Mouse (Mus musculus) thymus, postnatal 36 days (tissue): ENCODE measurements around the gene Pcsk5.

ENCODE experiments used
- DNase-seq, 2 experiments: peaks; one replicate each; pipeline ENCODE4 v3.0.0; 2022; ENCODE audit warnings: mixed read lengths in 2 of 2

Gene Pcsk5

DNA sequence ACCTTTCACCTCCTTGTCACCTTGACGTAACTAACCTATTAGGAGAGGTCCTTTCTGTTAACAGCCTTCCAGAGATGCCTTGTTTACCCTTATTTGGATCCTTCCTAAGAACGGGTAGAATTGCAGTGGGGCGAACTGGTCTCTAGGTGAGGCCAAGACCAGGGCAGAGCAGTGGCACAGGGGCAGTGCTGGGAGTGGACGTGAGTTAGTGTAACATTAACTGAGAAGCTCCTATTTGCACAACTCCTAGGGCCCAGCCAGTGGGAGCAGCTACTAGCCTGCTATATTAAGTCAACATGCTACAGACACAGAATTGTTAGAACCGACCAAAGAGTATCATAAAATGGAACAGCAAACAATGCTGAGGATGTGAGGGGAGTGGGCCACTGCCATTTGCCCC lies 30.8 kb downstream of the Pcsk5 start:
- no peak for DNase-seq

DNA sequence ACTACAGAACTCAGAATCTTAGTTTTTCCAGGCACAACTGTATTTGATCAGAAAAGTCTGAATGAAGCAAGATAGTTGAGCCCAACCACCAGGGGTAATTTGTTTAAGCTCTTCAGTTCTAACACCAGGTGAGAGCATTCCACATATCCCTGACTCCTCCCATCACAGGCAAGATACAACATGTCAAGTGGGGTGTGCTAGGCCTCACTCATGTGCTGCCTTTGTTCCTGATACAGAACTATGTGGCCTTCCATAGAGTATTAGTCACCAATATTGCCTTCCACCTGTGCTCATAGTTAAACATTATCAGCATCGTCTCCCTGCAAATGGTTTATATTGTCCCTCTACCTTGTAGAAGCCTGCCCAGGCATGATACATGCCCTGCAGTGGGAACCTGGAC lies 36.6 kb downstream of the Pcsk5 start:
- no peak for DNase-seq

DNA sequence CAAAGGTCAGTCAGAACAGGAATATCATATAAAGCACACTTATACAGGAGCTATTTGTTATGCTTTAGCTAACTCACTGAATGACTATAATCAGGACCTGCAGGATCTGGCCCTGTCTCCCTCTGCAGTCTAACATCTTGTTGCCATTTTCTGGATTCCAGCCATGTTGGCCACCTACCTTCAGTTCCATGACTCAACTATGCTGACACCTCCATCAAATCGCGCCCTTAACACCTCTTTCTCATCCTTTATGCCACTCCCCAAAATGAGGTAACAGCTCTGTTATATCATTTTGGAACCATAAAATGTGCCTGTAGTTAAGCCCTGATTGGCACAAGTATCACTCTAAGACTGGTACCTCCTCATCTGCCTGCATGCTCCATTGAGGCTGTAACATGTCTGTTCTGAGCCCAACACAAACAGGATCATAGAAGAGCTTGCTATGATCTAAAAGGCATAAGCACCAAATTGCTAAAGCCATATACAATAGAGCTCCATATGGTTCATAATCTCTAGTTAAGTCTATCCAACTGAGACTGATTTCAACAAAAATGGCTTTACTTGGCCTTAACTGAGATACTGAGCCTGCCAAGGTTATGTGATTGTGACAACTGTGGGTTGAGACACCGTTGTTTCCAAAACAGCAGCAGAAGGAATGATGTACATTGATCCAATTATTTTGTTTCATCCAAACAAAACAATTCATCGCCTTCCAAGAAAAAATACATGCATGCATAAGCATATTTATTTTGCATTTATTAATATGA lies 37.8 kb downstream of the Pcsk5 start:
- DNase-seq, result no peak

DNA sequence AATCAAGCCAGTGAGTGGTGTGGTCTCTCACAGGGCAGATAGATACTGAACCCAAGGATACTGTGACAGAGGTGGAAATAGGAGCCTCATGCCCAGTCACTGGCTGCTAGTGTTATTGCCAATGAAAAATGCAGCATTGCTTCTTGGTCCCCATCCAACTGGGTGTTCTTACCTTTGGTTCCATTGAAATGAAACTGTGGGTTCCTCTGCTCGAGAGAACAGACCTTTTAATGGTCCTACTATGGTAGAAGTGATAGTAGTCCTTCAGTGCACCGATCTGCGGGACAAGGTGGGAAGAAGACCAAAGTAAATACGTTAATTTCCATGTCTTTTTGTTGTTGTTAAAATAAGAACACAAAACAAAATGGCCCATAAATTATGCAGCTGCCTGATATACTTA lies 44.0 kb downstream of the Pcsk5 start:
- DNase-seq, result no peak

DNA sequence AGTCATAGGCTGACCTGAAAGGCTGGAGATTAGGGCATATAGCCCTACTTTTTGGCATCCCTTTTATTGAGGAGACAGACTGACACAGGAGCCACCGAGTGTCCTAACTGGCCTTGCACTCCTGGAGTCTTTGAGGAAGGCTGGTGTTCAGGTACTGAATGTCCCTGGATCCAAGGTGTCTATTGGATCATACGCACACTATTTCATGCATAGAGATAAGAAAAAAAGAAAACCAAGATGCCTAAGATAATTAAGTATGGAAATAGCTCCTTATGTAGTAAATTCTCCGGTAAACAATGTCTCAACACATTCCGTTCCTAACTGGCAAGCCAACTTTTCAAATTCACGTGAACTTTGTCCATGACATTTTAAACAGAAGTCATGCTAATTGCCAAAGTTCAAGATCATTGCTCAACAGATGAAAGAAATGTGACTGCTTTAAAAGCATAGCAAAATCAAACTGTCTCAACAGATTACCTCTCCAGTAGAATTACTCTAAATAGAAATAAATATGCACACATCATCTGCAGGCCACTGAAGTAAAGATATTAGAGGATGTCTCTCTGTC lies 45.9 kb downstream of the Pcsk5 start:
- no peak for DNase-seq

DNA sequence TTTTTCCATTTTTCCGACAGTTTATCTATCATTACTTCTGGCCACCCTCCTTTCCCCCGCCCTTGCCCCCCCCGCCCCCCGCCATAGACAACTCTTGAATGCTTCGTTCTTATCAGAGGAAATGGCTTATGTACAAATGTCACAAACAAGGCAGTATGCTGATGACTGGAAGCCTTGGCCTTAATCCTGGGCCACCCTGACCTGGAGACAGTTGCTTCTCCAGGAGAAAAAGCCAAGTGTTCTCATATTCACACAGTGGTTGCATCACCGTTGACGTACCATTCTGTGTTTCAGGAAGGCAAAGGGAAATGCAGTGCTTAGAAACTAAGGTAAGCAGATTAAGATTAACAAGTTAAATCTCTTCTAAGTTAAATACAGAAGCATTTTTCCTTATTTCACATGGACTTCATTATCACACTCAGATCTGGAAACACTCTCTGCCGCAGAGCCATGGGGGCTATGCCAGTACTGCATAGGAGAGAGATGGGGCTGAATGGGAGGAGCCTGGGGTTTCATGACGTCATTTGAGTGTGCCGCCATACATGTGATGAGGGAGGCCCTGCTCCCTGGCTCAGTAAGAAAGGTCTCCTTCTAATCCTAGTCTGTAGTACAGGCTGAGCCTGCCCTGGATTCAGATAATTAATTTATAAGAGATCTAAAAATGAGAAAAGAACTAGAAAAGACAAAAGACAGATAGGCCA lies 48.7 kb downstream of the Pcsk5 start:
- DNase-seq, result no peak

DNA sequence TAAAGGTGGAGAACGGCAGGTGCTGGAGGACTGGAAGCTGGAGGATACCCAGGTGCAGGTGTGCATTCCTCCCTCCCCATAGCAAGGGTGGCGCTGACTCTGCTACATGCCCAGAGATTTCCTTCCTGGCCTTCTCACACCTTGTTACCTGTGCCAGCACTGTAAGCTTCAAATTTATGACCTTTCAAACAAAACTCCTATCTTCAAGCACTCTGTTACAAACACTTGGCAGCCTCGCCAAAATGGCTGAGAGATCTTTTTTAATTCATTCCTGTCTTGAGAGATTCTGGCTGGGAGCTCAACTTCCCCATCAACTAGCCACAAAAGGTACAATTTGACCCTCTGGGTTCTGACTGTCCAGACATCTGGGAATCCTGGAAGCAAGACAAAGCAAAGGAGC lies 50.7 kb downstream of the Pcsk5 start:
- no peak for DNase-seq

DNA sequence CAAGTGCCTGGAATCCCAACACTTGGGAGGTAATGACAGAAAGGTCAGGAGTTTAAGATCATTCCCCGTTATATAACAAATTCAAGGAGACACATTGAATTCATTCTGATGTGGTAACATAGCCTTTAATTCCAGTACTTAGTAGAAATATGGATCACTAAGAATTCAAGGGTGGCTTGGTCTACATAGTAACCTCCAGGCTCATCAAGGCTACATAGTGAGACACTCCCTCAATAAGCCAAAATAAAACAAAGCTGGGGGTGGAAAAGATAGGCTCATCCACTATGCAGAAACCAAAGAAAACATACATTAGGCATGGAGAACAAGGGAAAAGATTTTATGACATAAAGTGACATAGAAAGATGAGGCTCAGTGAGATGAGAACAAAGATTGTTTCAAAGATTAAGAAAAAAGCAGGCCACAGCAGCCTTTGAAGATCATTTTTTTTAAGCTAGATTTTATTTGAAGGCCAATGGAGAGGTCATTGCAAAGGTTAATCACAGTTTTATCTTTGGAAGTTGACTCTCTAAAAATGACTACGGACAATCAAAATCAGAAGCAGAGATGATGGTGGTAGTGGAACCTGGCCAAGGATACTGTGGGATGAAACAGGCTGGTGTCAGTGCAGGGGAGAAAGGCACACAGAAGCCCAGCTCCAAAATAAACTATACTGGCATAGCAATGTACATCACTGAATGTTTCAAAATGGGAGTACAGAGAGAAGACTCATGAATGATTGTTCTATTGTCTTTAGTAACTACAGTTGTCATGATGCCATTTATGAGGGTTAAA lies 52.8 kb downstream of the Pcsk5 start:
- no peak for DNase-seq

DNA sequence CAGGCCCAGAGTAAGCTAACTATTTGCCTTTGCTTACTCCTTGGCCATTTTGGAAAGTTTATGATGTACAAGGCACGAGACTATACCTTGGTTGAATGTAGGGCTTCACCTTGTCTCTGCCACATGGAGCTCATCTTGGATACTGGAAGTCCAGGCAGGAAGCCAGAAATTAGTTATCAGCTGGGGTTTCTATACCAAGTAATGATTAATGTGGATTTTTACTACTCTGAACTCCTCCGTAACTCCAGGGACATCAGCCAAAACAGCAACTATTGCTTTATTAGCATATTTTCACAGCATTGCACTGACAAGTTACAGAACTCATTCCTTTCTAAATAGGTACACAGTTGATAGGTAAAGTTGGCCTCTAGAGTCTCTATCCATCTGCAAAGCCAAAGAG lies 54.2 kb downstream of the Pcsk5 start:
- no peak for DNase-seq

DNA sequence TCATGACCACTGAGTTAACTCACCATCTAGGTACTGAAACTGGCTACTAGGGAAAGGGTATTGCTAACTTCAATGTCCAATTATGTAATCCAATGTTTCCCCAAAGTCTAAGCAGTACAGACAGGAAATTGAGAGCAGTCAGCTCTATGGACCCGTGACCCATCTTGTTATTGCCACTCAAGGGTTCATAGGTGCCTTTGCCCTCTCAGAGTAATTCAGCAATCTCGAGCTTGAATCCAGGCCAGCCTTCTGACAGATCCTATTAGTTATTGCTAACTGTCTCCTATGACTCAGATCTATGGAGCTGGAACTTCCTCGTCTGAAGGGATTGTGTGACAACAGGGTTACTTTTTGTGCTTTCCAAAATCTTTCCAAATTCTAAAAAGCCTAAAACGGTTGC lies 56.1 kb downstream of the Pcsk5 start:
- no peak for DNase-seq

DNA sequence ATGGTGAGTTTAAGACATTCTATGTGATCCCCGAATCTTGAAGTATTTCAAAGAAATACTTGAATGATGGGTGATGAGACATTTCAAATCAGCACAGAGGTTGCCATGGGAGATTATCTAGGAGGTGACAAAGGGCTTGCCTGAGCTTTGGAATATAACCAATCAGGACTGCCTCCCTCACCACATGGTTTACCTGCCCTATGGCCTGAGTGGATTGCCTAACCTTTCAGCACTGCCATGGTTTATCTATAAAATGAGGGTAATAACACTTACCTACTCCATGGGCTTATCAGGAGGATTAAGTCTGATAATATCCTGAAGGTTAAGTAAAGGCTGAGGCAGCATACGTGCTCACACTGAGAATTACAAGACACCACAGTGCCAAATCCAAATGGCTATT lies 61.5 kb downstream of the Pcsk5 start:
- DNase-seq, result no peak

DNA sequence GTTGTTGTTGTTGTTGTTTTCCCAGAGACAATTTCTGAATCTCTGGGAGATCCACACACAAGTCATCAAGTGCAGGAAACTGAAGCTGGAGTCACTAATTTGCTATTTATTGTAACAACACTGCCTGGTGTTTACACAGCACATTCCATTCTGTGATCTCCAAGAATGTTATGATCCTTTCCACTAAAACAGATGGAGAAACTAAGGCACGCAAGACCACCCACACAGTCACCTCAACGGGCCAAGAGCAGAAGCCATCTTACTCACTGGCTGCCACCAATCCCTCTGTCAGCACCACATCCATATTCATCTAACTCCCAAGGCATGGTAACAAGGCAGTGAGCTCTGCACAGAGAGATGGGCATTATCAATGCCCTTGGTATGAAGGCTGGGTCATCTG lies 62.3 kb downstream of the Pcsk5 start:
- no peak for DNase-seq

DNA sequence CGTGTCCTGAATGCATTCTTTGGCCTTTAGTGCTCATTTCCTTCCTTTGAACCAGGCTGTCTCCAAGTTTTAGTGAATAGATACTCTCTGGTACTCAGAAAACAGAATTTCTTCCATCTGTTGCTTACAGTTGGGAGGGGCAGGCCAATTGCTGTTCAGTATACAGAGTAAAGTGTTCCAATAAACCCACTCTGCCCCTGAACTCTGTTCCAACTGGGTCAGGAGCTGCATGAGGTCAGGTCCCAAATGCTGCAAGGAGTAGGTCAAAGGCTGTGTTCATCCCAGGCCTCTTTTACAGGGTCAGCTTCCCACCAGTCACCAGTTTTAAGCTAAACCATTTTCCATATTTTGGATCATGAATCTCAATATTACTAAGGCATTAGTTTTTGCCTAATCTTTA lies 63.4 kb downstream of the Pcsk5 start:
- no peak for DNase-seq

DNA sequence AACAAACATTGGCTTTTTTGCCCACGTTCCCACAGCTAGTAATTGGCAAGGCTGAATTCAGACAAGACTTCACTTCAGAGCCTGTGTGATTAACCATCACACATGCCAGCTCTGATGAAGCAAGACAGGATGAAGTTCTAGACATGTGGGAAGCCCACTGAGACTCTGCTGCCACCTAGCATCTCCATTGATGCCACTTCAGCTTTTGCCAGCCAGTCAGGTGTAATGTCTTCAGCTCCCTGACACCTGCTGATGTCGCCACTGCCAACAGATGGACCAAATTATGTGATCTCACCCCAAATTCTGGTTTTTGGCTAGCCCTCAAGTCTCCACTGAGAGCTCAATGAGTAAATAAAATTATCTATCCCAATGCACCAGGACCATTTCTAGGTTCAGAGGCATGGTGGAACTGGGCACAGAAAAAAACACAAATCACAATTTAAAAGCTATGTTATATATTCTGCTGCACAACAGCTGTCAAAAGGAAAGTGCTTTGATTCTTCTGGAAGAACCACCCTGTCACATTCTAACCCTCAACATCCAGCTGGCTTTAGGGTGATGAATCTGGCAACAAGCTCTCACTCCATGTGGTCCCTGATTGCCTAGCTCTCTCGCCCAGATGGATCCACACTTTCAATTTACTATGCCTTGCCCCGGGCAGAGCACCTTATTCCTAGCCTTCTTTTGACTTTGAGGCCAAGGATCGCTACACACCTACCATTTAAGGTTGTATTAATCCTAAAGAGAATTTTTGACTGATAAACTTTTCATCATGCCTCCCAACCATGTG lies 67.6 kb downstream of the Pcsk5 start:
- DNase-seq, result no peak

DNA sequence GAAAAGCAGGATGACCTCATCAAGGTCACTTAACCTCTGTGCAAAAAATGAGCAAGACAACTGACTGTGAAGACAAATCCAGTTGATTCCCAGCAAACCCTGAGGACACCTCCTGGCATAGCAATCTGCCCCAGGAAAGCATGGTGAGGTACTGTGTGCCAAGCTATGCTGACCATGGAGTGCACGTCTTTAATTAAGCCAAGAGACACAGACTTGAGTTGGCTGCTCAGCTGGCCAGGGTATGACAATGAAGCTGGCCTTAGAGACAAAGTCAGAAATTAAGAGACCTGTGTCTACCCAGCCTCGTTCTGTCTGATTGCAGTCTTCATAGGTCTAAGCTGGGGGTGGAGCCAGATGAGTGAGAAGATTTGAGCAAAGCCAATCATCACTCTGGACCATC lies 72.4 kb downstream of the Pcsk5 start:
- no peak for DNase-seq

DNA sequence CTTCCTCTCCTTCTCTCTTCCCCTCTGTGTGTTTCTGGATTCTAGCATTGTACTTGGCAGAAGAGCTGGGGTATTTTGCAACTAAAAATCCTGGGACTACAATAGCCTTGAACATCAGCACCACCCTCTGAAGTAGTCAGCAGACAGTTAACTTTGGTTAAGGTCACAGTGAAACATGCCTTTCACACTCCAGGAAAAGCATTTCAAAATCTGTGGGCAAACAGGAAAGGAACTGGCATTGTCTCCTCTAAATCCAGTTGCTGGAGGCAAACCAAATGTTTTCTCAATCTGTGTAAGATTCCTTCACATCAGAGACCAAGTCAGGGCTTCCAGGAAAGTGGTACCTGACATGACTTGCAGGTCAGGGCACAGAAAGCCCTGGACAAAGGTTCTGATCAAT lies 74.7 kb downstream of the Pcsk5 start:
- no peak for DNase-seq

DNA sequence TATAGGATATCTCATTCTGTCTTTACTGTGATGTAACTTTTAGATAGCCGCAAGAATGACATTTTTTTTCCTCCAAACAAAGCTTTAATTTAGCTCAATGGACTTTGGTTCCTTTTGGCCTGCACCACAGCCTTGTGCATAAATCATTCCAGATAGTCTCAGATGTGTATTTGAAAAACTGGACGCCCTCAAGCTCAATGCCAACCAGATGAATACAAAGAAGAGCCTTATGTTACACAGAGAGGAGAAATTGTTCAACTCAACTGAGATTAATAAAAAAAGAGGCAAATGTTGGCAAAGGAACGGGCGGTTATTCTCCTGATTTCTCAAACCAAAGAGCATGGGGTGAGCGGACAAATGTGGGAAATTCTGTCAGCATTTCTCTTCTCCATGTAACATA lies 75.8 kb downstream of the Pcsk5 start:
- no peak for DNase-seq

DNA sequence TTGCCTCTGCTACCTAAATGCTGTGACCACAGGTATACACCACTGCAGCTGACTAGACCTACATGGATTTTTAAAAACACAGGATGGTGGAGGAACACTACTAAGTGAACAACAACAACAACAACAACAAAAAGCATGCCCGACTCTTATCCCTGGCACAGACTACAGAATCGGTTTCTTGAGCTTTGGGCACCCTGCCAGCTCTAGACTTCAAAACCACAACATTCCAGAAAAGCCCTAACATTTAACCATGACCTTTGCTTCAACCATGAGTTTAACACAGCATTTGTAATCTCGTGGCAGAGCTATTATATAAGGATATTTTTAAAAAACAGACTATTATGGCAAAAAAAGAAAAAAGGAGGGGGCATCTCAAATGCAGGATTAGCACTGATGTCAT lies 84.6 kb downstream of the Pcsk5 start:
- no peak for DNase-seq

DNA sequence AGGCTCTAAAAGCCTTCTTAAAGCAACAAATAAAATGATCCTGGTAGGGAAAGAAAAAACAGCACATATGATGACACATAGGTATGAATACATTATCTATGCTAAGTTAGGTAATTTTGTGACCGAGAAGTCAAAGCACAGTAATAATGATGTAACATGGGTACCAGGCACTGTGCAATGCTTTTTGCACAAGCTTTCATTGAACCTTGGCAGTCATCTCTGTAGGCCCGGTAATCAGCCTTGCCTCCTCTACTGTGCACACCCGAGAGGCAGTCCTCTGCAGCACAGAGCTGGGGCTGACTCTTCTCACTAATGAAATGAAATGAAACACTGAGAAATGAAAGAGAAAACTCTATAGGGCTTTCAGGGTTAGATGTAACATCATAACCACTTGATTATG lies 89.1 kb downstream of the Pcsk5 start:
- DNase-seq, result no peak

DNA sequence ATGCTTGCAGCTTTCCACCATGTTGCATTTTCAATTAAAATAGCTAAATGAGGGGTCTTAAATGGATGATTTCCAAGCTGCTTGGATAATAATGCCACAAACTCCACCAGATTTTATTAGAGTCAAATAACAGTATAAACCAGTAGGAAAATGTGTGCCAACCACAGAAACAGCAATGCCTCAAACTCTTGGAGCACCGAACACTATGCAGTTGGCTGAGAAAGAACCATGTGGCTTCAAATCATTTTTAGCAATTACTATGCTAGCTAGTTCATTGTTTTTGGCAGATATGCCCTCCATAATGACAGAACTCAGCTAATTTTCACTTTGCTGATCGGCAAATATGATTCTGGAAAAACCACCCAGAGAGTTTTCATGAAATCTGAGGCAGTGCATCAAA lies 92.1 kb downstream of the Pcsk5 start:
- no peak for DNase-seq

DNA sequence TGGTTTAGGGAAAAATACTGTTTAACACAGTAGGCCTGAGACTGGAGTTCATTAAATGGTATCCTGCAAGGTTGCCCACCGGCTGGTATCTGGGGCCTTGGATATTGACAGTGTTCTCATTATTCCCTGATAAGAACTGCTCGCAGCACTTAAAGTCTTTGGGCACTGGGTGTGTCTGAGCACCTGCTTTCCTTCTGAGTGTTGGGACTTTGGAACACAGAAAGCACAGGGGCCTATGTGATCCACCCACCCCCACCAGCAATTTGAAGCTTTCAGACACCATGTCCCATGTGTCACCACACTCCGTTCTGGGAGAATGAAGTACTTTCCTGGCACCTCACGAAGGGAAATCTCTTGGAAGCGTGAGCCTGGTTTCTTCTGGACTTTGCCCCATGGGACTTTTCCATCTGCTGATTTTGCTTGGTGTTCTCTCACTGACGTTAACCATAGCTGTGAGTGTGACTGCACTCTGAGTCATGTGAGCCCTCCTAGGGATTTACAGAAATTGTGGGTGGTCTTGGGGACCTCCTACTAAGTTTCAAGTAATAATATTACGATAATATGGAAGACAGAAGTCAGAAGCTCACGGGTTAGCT lies 92.9 kb downstream of the Pcsk5 start:
- no peak for DNase-seq

DNA sequence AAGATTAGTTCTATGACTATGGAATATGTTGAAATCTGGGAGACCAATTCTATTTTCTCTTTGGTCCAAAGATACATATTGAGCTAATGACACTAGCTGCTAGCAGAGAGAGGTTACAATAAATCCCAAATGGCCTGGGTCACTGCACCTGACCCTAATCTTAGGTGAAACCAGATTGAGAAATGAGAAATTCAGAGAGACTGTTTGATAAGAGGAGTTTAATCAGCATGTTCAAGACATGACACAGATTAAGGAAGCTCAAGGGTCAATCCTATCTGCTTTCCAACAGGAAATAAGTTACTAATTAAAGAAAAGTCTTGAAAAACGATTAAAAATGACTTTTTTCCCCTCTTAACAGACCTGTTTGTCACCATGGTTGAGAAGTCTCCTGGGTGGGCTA lies 96.0 kb downstream of the Pcsk5 start:
- DNase-seq, result no peak
